Mouse (Mus musculus) forebrain, postnatal 0 days (tissue): ENCODE results near the gene Caskin2. TPM values are rescaled to one million over a fixed set of nuclear protein-coding genes. Genes with fewer than 3 reads are reported as not detected.

ENCODE experiments used
- ATAC-seq: fragments of 200-750 bp; cut with Nextera tagmentation; 2 replicates; pipeline ENCODE4 v1.8.0; 2017; ENCODE audit warnings: mild to moderate bottlenecking, moderate library complexity
- DNase-seq: peaks from one replicate; pipeline ENCODE4 v3.0.0-alpha.2; 2015
- H3K27ac ChIP-seq: fragments of 300-500 bp; sonication (generic); 2 replicates; pipeline ENCODE4 v1.5.1; 2014; ENCODE audit warnings: low read depth, mild to moderate bottlenecking, antibody characterized with exemption, low read length, moderate library complexity, mixed read lengths
- H3K27me3 ChIP-seq: fragments of 300-500 bp; sonication (generic); 2 replicates; pipeline ENCODE4 v1.6.1; 2014; ENCODE audit warnings: mild to moderate bottlenecking, low read length, mixed read lengths; ENCODE audit not compliant: insufficient read depth
- H3K36me3 ChIP-seq: fragments of 300-500 bp; sonication (generic); 2 replicates; pipeline ENCODE4 v1.6.1; 2014; ENCODE audit warnings: mild to moderate bottlenecking, moderate library complexity; ENCODE audit not compliant: insufficient read depth
- H3K4me1 ChIP-seq: fragments of 300-500 bp; sonication (generic); 2 replicates; pipeline ENCODE4 v1.6.1; 2014; ENCODE audit warnings: antibody characterized with exemption; ENCODE audit not compliant: insufficient read depth
- H3K4me2 ChIP-seq: fragments of 300-500 bp; sonication (generic); 2 replicates; pipeline ENCODE4 v1.6.1; 2014; ENCODE audit warnings: low read depth, mild to moderate bottlenecking, moderate library complexity
- H3K4me3 ChIP-seq: fragments of 300-500 bp; sonication (generic); 2 replicates; pipeline ENCODE4 v1.5.1; 2014; ENCODE audit warnings: low read depth, low read length, mixed read lengths
- H3K9ac ChIP-seq: fragments of 300-500 bp; sonication (generic); 2 replicates; pipeline ENCODE4 v1.6.1; 2014; ENCODE audit warnings: mild to moderate bottlenecking
- H3K9me3 ChIP-seq: fragments of 300-500 bp; sonication (generic); 2 replicates; pipeline ENCODE4 v1.6.1; 2016; ENCODE audit warnings: low read length
- CTCF ChIP-seq: sonication (generic); IDR thresholded peaks from 2 replicates; pipeline ENCODE4 v1.5.1; 2016; ENCODE audit warnings: antibody characterized with exemption, control low read depth, low read depth
- WGBS: fragments of 180-500 bp; shearing (Covaris S2); extraction: QIAGEN DNeasy Blood & Tissue Kit; methylation state at CpG from one replicate; pipeline ENCODE4 v1.1.7; 2014; 5-methylcytosine and 5-hydroxymethylcytosine counted together
- polyA plus RNA-seq: library from polyadenylated mRNA; unstranded; fragments of >200 nt; fragmentation: Nextera tagmentation; extraction: Ambion mirVana; gene quantifications from 2 replicates; pipeline ENCODE4 v1.2.1, GENCODE M21; 2015
- total RNA-seq: library from RNA; depleted of rRNA; stranded (reverse); fragments of >200 nt; gene quantifications from 2 replicates; pipeline ENCODE4 v1.2.3, GENCODE M21; 2014

Gene Caskin2
- total and polyA plus RNA-seq, 2 experiments from 2014 or later: 6.1 to 14.7 TPM

DNA sequence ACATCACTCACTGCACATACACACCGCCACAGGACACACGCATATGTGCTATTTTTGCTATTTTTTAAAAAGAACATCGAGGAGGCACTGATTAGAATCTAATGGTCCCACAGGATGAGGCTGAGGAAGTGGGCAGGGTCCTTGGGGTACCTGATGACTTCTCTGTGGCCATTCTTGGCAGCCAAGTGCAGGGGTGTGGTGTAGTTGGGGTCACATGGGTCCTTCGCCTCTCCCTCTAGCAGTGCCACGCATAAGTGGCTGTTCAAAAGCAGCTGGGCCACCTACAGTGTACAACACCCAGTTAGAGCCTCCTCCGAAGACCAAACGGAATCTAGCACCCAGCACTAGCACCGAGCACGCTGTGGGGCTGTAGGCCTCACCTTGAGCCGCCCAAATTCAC is 7.3 kb downstream of the Caskin2 start:
- H3K36me3 ChIP-seq: peaks cover 19% of the 10 kb centered on the region; the same call in 1 of the 2 replicates
- no peak overlapping the region for H3K27ac ChIP-seq
- H3K9ac ChIP-seq: no peak overlapping the region
- no peak overlapping the region; the same call in 1 of the 2 replicates for H3K4me2 ChIP-seq
- WGBS: 92% methylated on average over 10 of the region's 10 CpGs
- no peaks in the 10 kb centered on the region for H3K27me3 ChIP-seq
- 0 out of 2 replicates have a peak, but pooled peaks cover 8% of the 10 kb centered on the region for H3K4me1 ChIP-seq
- no peaks in the 10 kb centered on the region for H3K9me3 ChIP-seq
- DNase-seq (no peak), ATAC-seq (no peak)
- TF ChIP-seq CTCF: no peak
- H3K4me3 ChIP-seq: no peak overlapping the region

DNA sequence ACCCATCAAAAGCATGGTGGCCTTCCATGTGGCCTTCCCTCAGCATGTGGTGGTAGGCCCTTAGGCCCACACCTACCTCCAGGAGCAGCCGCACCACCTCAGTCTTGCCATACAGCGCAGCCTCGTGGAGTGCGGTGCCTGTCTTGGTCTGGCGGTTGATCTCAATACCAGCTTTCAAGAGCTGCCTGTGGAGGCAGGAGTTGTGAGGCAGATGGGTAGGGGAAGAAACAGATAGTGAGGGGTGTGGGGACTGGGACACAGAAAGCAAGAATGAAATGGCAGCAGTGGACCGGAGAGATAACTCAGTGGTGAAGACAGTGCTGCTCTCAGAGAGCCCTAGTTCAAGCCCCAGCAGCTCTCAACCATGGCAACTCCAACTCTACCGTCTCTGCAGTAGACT is 8.4 kb downstream of the Caskin2 start:
- DNase-seq: no peak
- H3K4me2 ChIP-seq: no peak overlapping the region
- H3K4me3 ChIP-seq: no peak overlapping the region
- TF ChIP-seq CTCF: no peak
- no peaks in the 10 kb centered on the region for H3K9me3 ChIP-seq
- H3K27ac ChIP-seq: no peak overlapping the region
- H3K27me3 ChIP-seq: no peaks in the 10 kb centered on the region
- no peak overlapping the region for H3K9ac ChIP-seq
- H3K4me1 ChIP-seq: 0 out of 2 replicates have a peak, but pooled peaks cover 8% of the 10 kb centered on the region
- WGBS: 98% methylated on average over 7 of the region's 7 CpGs
- no peak for ATAC-seq
- peaks cover 19% of the 10 kb centered on the region; the same call in 1 of the 2 replicates for H3K36me3 ChIP-seq

DNA sequence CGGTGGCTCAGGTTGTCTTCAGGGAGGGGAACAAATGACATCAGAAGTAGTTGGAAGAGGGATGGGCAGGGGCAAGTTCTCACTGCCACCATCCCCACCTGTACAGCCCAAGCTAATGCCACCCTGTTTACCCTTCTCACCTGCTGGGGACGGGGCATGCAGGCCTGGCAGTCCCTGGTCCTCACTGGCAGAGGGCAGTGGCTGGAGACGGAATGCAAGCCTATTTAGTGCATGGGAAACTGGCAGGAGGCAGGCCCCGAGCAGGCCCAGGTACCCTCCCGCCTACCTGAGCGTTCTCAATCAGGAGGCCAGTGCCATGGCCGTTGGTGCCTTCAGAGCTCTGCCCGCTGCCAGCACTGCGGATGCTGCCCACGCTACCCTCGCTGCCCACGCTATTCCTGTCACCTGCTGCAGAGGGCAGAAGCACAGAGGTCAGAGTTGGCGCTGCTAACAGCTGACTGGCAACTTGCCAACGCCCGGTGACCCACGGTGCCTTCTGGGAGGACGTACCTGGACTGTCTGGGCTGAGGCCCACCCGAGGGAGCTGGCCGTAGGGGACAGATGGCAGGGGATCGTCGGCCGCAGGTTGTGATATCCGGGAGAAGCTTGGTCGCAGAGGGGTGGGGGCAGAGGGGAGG is 10.2 kb downstream of the Caskin2 start:
- Histone ChIP-seq H3K36me3 (peaks cover 35% of the 10 kb centered on the region), H3K27ac (no peak overlapping the region), H3K4me2 (no peak overlapping the region), H3K4me3 (no peak overlapping the region), H3K4me1 (no peaks in the 10 kb centered on the region), H3K27me3 (no peaks in the 10 kb centered on the region), H3K9me3 (no peaks in the 10 kb centered on the region), H3K9ac (no peak overlapping the region)
- TF ChIP-seq CTCF: no peak
- WGBS: 90% methylated on average over 24 of the region's 24 CpGs
- no peak for DNase-seq
- ATAC-seq: no peak

DNA sequence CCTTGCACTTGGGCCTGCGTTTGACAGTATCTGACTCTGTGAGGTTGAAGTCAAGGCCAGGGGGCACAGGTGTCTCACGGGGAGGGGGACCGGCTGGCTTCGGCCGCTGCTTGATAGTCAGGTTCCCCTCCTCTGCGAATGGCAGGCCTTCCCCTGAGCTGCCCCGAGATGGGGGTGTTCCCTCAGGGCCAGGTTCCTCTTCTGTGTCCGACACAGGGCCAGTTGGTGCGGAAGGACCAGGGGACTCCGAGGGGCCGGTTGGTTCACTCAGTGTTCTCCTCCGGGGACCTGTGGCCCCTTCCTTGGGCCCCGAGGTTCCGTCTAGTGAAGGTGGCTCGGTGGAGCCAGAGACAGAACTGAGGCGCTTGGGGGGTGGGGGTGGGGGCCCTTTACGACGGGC is 12.5 kb downstream of the Caskin2 start:
- TF ChIP-seq CTCF: no peak
- no peak overlapping the region for H3K4me3 ChIP-seq
- no peaks in the 10 kb centered on the region for H3K9me3 ChIP-seq
- H3K4me2 ChIP-seq: no peak overlapping the region
- H3K27ac ChIP-seq: no peak overlapping the region
- no peak for ATAC-seq
- no peaks in the 10 kb centered on the region for H3K27me3 ChIP-seq
- no peaks in the 10 kb centered on the region for H3K4me1 ChIP-seq
- DNase-seq: no peak
- peaks cover 54% of the 10 kb centered on the region for H3K36me3 ChIP-seq
- WGBS: 91% methylated on average over 18 of the region's 18 CpGs
- no peak overlapping the region for H3K9ac ChIP-seq

DNA sequence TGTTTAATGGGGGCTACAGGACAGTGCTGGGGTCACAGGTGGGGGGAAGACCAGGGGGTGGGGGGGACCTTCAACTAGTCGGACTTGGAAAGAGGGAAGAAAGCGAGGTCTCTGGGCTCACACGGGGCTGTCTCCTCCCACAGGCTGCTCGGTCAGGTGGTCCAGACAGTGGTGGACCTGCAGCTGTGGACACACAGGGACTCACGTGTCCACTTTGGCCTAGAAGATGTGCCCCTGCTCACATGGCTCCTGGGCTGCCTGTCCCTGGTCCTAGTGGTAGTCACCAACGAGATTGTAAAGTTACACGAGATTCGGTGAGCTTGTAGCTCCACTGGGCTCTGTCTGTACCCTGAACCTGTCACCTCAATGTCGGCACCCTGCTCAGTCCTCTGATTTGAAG is 15.8 kb downstream of the Caskin2 start:
- H3K36me3 ChIP-seq: peaks cover 76% of the 10 kb centered on the region
- no peak for DNase-seq
- H3K9ac ChIP-seq: no peak overlapping the region
- no peak for TF ChIP-seq CTCF
- H3K4me3 ChIP-seq: no peak overlapping the region
- WGBS: 82% methylated on average over 9 of the region's 9 CpGs
- H3K9me3 ChIP-seq: no peaks in the 10 kb centered on the region
- no peak overlapping the region for H3K27ac ChIP-seq
- no peak for ATAC-seq
- H3K4me1 ChIP-seq: no peaks in the 10 kb centered on the region
- H3K4me2 ChIP-seq: no peak overlapping the region
- H3K27me3 ChIP-seq: no peaks in the 10 kb centered on the region

DNA sequence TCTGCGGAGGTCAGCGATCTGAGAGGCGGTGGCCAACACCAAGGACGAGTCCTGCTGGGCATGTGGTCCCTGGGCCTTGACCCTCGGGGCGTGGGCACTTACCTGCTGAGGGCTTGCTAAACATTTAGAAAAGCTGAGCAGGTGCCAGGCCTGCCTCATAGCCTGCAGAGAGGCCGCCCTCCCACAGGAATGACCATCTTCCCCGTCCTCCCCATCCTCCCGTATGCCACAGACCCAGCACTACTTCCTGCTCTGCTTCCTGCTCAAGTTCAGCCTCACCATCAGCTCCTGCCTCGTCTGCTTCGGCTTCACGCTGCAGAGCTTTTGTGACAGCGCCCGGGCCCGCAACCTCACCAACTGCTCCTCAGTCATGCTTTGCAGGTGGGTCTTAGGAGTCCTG is 16.5 kb downstream of the Caskin2 start:
- Histone ChIP-seq H3K36me3 (peaks cover 84% of the 10 kb centered on the region), H3K9me3 (no peaks in the 10 kb centered on the region), H3K4me2 (no peak overlapping the region), H3K4me3 (no peak overlapping the region), H3K27me3 (no peaks in the 10 kb centered on the region), H3K9ac (no peak overlapping the region), H3K4me1 (no peaks in the 10 kb centered on the region), H3K27ac (no peak overlapping the region)
- DNase-seq (no peak), ATAC-seq (no peak)
- 83% methylated on average over 15 of the region's 15 CpGs for WGBS
- TF ChIP-seq CTCF: no peak

DNA sequence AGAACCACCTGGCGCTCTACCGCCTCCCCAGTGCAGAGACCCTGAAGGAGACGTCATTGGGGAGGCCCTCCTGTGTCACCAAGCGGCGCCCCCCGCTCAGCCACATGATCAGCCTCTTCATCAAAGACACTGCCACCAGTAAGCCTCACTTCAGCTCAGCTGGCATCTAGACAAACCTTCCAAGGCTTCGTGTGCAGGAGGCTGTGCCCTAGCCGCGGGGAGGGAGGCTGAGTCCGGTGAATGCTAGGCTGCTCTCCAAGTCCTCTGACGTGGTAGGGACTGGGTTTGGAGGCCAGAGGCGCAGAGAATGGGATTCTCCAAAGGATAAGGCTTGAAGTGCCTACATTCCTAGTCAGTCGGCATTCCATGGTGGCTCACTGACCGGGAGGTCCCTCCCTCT is 21.1 kb downstream of the Caskin2 start:
- Histone ChIP-seq H3K27me3 (no peaks in the 10 kb centered on the region), H3K36me3 (peaks cover 85% of the 10 kb centered on the region), H3K4me2 (no peak overlapping the region), H3K4me3 (no peak overlapping the region), H3K9me3 (no peaks in the 10 kb centered on the region), H3K4me1 (no peaks in the 10 kb centered on the region), H3K9ac (no peak overlapping the region), H3K27ac (no peak overlapping the region)
- 80% methylated on average over 14 of the region's 14 CpGs for WGBS
- DNase-seq: no peak
- no peak for TF ChIP-seq CTCF
- ATAC-seq: no peak

DNA sequence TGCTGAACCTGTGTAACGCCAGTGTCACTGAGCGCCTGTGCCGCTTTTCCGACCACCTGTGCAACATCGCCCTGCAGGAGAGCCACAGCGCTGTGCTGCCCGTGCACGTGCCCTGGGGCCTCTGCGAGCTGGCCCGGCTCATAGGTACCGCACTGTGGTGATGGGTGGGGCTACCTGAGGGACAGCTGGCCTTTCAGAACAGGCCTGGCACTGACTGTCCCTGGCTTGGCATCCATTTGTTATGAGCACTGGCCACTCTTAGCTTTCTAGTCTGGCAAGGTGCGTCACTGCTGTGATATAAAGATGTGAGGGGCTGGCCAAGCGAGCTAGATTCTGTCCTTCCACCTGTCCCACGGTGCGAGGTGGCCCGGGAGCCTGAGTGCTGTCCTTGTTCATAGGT is 21.5 kb downstream of the Caskin2 start:
- Histone ChIP-seq H3K36me3 (peaks cover 81% of the 10 kb centered on the region), H3K9me3 (no peaks in the 10 kb centered on the region), H3K27ac (no peak overlapping the region), H3K4me2 (no peak overlapping the region), H3K4me1 (no peaks in the 10 kb centered on the region), H3K9ac (no peak overlapping the region), H3K4me3 (no peak overlapping the region), H3K27me3 (no peaks in the 10 kb centered on the region)
- WGBS: 95% methylated on average over 16 of the region's 16 CpGs
- TF ChIP-seq CTCF: no peak
- DNase-seq: no peak
- no peak for ATAC-seq
